Mouse (Mus musculus) liver, embryonic 13.5 days (tissue): ENCODE data around the gene Rtn4r. TPM values are rescaled to one million over a fixed set of nuclear protein-coding genes. Genes with fewer than 3 reads are reported as not detected.

Experiments used
- ATAC-seq: fragments of 200-750 bp; cut with Nextera tagmentation; 2 replicates; pipeline ENCODE4 v1.8.0; 2017; ENCODE audit warnings: low read depth, mild to moderate bottlenecking, moderate number of reproducible peaks, moderate library complexity
- DNase-seq: peaks from one replicate; pipeline ENCODE4 v3.0.0; 2022
- H3K27ac ChIP-seq: fragments of 300-500 bp; sonication (generic); 2 replicates; pipeline ENCODE4 v1.5.1; 2015; ENCODE audit warnings: moderate library complexity, mild to moderate bottlenecking, inconsistent platforms
- H3K27me3 ChIP-seq: fragments of 300-500 bp; sonication (generic); 2 replicates; pipeline ENCODE4 v1.6.1; 2015; ENCODE audit warnings: mild to moderate bottlenecking, inconsistent platforms
- H3K36me3 ChIP-seq: fragments of 300-500 bp; sonication (generic); 2 replicates; pipeline ENCODE4 v1.6.1; 2015; ENCODE audit warnings: mild to moderate bottlenecking, inconsistent platforms
- H3K4me1 ChIP-seq: fragments of 300-500 bp; sonication (generic); replicated peaks from 2 replicates; pipeline ENCODE4 v1.6.1; 2015; ENCODE audit warnings: inconsistent platforms
- H3K4me2 ChIP-seq: fragments of 300-500 bp; sonication (generic); 2 replicates; pipeline ENCODE4 v1.6.1; 2015; ENCODE audit warnings: inconsistent platforms, mild to moderate bottlenecking, moderate library complexity
- H3K4me3 ChIP-seq: fragments of 300-500 bp; sonication (generic); replicated peaks from 2 replicates; pipeline ENCODE4 v1.5.1; 2015; ENCODE audit warnings: mild to moderate bottlenecking, inconsistent platforms
- H3K9ac ChIP-seq: fragments of 300-500 bp; sonication (generic); 2 replicates; pipeline ENCODE4 v1.6.1; 2015; ENCODE audit warnings: mild to moderate bottlenecking, inconsistent platforms
- H3K9me3 ChIP-seq: fragments of 300-500 bp; sonication (generic); replicated peaks from 2 replicates; pipeline ENCODE4 v1.6.1; 2016; ENCODE audit warnings: inconsistent platforms
- WGBS: fragments of 180-500 bp; shearing (Covaris S2); methylation state at CpG from one replicate; pipeline ENCODE4 v1.1.7; 2015; ENCODE audit not compliant: insufficient replicate concordance; 5-methylcytosine and 5-hydroxymethylcytosine counted together
- polyA plus RNA-seq: library from polyadenylated mRNA; unstranded; fragments of >200 nt; fragmentation: Nextera tagmentation; extraction: Ambion mirVana; gene quantifications from 2 replicates; pipeline ENCODE4 v1.2.1, GENCODE M21; 2015

Gene Rtn4r
- polyA plus RNA-seq, 1 experiment from 2014 or later, result 0.33 TPM

DNA sequence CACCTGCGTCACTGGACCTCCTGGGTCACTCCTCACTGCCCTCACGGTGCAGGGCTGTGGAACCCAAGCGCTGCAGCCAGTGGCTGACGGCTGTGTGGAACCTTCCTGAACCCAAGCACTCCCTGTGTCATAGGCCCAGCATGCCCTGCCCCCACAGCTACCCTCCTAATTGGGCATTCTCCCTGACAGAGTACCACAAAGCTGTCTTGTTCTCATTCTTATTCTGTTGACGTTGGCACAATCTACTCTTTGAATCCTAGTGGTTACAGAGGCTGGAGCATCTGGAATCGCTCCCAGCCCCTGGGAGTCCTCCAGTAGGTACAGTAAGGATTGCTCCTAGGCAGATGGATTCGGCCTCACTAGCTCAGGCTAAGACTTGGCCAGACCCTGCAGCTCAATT is 33.1 kb downstream of the Rtn4r start:
- no peaks in the 10 kb centered on the region for H3K9me3 ChIP-seq
- H3K4me2 ChIP-seq, result no peak overlapping the region
- DNase-seq, result no peak
- H3K4me1 ChIP-seq, result peaks cover 30% of the 10 kb centered on the region; the same call in 1 of the 2 replicates
- H3K4me3 ChIP-seq, result no peak overlapping the region
- no peaks in the 10 kb centered on the region for H3K36me3 ChIP-seq
- ATAC-seq, result no peak
- 50% methylated on average over 7 of the region's 7 CpGs for WGBS
- no peaks in the 10 kb centered on the region for H3K27me3 ChIP-seq
- no peak overlapping the region for H3K9ac ChIP-seq
- H3K27ac ChIP-seq, result no peak overlapping the region

DNA sequence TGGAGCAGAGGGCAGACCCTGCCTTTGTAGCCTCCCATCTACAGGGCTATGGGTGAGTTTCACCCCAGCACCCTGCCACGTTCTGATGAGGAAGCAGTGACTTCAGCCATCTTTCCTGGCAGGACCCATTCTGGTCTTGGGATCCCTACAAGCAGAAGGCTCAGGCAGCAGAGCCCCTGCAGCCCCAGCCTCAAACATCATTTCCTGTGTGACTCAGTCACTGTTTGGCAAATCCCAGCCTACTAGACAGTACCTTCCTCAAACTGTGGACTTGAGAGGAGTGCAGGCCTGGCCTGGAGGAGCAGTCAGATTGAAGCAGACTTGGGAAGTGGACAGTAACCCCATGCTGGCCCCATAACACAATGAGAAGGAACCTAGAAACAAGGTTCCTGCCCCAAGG is 33.7 kb downstream of the Rtn4r start:
- Histone ChIP-seq H3K4me1 (peaks cover 28% of the 10 kb centered on the region; the same call in 1 of the 2 replicates), H3K4me3 (no peak overlapping the region), H3K4me2 (no peak overlapping the region), H3K27ac (no peak overlapping the region), H3K36me3 (no peaks in the 10 kb centered on the region), H3K9ac (no peak overlapping the region), H3K9me3 (no peaks in the 10 kb centered on the region), H3K27me3 (no peaks in the 10 kb centered on the region)
- no peak for DNase-seq
- 31% methylated on average over 1 of the region's 1 CpGs for WGBS
- no peak for ATAC-seq

DNA sequence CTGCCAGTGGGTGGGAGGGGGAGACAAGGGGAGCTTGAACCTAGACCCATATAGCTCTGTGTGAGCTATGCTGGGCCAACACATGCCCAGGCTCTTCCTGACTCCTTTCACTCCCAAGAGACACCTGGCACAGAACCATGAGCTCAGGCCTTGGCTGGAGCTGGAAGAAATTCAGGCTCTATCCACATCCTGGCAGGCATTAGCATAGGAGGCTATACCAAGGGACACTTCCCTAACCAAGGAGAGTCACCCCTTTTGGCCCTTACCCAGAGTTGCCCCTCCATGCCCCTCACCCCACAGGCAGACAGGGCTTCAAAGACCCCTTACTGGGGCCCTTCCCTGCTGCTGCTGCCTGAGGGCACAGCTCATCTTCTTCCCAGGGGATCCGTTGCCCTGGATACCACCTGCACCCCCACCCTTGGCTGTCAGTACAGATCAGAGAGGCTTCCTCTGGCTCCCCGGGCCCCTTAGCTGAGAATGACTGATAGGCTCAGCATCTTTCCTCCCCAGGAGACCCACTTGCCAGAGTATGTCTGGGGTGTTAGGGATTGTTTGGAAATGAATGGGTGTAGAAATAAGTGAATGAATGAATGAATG is 37.3 kb downstream of the Rtn4r start:
- Histone ChIP-seq H3K9me3 (no peaks in the 10 kb centered on the region), H3K36me3 (no peaks in the 10 kb centered on the region), H3K9ac (no peak overlapping the region), H3K4me2 (no peak overlapping the region), H3K27ac (no peak overlapping the region), H3K27me3 (no peaks in the 10 kb centered on the region), H3K4me3 (no peak overlapping the region), H3K4me1 (peaks cover 10% of the 10 kb centered on the region; the same call in 1 of the 2 replicates)
- WGBS, result 34% methylated on average over 2 of the region's 2 CpGs
- ATAC-seq, result no peak
- no peak for DNase-seq

DNA sequence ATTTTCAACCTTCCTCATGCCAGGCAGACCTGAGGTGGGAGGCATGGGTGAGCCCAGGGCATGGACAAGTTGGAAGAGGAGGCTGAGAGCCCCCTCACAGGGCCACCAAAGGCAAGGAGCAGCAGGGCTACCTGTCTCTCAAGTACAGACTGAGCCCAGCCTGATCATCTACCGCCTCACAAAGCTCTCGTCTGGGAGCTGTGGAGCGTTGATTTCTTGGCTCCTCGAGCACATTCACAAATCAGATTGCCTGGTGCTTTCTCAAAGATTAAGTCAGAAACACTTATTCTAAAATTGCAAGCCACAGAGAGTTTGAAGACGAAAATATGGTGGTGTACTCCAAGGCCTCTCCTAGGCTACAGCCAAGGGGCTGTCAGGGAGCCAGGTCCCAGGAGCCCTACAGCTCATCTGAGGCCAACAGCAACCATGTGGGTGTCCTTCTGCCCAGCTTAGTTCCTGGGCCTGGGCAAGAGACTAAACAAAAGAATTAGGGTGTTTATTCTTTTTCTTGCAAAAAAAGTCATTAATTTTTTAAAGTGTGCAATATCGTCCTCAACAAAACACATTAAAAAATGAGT is 39.3 kb downstream of the Rtn4r start:
- Histone ChIP-seq H3K4me2 (no peak overlapping the region), H3K27me3 (no peaks in the 10 kb centered on the region), H3K36me3 (no peaks in the 10 kb centered on the region), H3K4me3 (no peak overlapping the region), H3K9me3 (no peaks in the 10 kb centered on the region), H3K27ac (no peak overlapping the region), H3K4me1 (0 out of 2 replicates have a peak, but pooled peaks cover 3% of the 10 kb centered on the region), H3K9ac (no peak overlapping the region)
- WGBS, result 63% methylated on average over 6 of the region's 6 CpGs
- DNase-seq (no peak), ATAC-seq (no peak)

DNA sequence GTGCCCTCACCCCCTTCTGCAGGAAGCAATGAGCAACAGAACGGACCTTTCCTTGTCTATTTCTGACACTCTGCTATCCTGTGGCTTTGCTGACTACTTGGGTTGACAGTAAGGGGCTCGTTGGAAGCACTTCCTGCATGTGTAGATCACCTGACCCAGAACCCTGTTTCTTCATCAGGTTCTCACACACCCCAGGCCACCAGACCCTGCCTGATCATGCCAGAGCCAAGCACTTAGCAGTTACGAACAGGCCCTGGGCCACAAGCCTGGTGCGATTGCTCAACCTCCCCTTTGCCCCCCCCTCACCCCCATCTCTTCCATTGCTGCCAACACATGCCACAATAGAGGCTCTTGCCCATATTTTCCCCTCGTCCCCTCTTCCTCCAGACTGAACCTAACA is 41.7 kb downstream of the Rtn4r start:
- Histone ChIP-seq H3K4me1 (no peaks in the 10 kb centered on the region), H3K27ac (no peak overlapping the region), H3K4me3 (no peak overlapping the region), H3K27me3 (no peaks in the 10 kb centered on the region), H3K4me2 (no peak overlapping the region), H3K9me3 (no peaks in the 10 kb centered on the region), H3K36me3 (no peaks in the 10 kb centered on the region), H3K9ac (no peak overlapping the region)
- ATAC-seq (no peak), DNase-seq (no peak)
- 39% methylated on average over 5 of the region's 5 CpGs for WGBS

DNA sequence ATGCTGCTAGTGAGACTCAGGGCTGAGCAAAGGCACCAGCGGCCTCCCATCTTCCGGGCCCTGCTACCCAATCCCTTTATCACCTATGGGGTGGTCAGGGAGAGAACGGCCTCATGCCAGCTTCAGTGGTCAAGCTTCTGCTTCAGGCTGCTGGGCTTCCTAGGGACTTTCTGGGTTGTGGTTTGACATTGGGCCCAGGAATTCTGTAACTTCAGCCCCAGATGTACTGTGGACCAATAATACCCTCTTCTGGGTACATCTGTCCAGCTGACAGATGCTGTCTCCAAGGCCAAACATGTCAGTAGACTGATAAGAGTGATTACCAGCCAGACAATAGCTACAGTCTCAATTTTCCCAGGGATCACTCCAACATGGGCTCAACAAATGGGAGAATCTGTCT is 42.3 kb downstream of the Rtn4r start:
- Histone ChIP-seq H3K36me3 (no peaks in the 10 kb centered on the region), H3K27ac (no peak overlapping the region), H3K9ac (no peak overlapping the region), H3K9me3 (no peaks in the 10 kb centered on the region), H3K4me2 (no peak overlapping the region), H3K4me1 (no peaks in the 10 kb centered on the region), H3K4me3 (no peak overlapping the region), H3K27me3 (no peaks in the 10 kb centered on the region)
- DNase-seq (no peak), ATAC-seq (no peak)
- WGBS, result 77% methylated on average over 3 of the region's 3 CpGs

DNA sequence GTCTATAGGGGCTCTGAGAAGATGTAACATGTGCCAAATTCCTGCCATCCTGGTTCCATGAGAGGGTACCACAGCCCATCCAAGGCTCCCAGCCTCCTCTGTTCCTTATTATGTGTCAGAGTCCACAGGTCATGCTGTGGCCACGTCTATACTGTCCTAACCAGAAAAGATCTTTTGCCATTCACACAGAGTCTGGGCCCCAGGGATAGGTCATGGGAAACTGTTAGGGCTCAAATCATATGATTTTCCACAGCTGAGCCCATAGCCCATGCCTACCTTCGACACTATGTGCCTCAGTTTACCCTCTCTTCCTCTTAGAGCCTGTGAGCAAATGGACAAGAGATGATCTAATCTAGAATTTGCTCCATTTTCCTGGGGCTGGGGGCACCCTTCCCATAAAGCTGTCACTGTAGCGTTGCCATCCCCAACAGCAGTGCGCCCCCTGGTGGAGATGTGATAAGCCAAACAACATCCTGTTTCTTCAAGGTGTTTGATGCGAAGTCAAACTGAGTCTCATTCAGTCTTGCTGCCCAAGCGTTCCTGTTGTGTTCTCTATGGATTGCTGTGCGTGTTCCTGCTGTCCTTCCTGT is 44.9 kb downstream of the Rtn4r start:
- Histone ChIP-seq H3K4me3 (no peak overlapping the region), H3K9me3 (no peaks in the 10 kb centered on the region), H3K36me3 (no peaks in the 10 kb centered on the region), H3K27ac (no peak overlapping the region), H3K4me1 (peaks cover 15% of the 10 kb centered on the region; the same call in 1 of the 2 replicates), H3K4me2 (no peak overlapping the region), H3K27me3 (no peaks in the 10 kb centered on the region), H3K9ac (no peak overlapping the region)
- WGBS, result 5% methylated on average over 7 of the region's 7 CpGs
- DNase-seq, result peak; percentile 26
- ATAC-seq, result no peak

DNA sequence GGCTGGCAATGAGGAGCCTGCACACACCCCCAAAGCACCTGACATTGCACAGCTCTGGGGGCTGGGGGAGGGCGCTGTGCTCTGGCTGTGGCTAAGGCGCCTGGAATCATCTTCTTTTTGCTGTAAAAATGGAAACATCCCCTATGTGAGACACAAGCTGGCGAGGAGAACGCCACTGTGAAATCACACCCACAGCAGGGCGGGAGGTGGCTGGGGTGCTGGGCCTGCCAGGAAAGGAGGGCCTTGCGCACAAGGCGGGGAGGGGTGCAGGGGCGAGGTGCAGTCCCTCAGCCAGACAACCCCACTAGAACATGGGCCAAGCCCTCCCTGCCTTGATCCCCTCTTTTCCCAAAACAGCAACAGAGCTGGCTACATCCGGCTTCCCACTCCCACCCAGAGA is 45.8 kb downstream of the Rtn4r start:
- DNase-seq (no peak), ATAC-seq (no peak)
- 75% methylated on average over 9 of the region's 9 CpGs for WGBS
- Histone ChIP-seq H3K9ac (no peak overlapping the region), H3K4me1 (peaks cover 15% of the 10 kb centered on the region; the same call in 1 of the 2 replicates), H3K36me3 (no peaks in the 10 kb centered on the region), H3K27me3 (no peaks in the 10 kb centered on the region), H3K4me2 (no peak overlapping the region), H3K27ac (no peak overlapping the region), H3K9me3 (no peaks in the 10 kb centered on the region), H3K4me3 (no peak overlapping the region)

DNA sequence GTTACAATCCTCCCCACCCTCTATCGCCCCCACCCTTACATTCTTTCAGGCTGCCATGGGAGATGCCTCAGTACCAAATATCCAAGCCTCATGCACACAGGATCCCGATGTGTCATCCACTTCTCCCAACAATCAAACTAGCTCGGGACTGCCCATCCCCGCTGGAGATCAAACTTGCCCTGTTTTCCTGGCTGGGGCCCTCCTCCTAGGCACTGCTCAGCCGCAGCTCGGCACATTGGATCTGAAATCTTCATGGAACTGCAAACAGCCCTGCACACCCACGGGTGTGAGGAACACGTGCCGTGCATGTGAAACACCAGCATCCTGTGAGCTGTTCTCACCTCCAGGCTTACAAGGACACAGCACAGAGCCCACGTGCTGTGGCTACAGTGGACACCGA is 46.3 kb downstream of the Rtn4r start:
- H3K27me3 ChIP-seq, result no peaks in the 10 kb centered on the region
- no peaks in the 10 kb centered on the region for H3K36me3 ChIP-seq
- ATAC-seq, result no peak
- no peak overlapping the region for H3K9ac ChIP-seq
- no peak overlapping the region for H3K27ac ChIP-seq
- H3K4me3 ChIP-seq, result no peak overlapping the region
- H3K9me3 ChIP-seq, result no peaks in the 10 kb centered on the region
- no peak for DNase-seq
- 71% methylated on average over 11 of the region's 11 CpGs for WGBS
- H3K4me2 ChIP-seq, result no peak overlapping the region
- peaks cover 16% of the 10 kb centered on the region; the same call in 1 of the 2 replicates for H3K4me1 ChIP-seq

DNA sequence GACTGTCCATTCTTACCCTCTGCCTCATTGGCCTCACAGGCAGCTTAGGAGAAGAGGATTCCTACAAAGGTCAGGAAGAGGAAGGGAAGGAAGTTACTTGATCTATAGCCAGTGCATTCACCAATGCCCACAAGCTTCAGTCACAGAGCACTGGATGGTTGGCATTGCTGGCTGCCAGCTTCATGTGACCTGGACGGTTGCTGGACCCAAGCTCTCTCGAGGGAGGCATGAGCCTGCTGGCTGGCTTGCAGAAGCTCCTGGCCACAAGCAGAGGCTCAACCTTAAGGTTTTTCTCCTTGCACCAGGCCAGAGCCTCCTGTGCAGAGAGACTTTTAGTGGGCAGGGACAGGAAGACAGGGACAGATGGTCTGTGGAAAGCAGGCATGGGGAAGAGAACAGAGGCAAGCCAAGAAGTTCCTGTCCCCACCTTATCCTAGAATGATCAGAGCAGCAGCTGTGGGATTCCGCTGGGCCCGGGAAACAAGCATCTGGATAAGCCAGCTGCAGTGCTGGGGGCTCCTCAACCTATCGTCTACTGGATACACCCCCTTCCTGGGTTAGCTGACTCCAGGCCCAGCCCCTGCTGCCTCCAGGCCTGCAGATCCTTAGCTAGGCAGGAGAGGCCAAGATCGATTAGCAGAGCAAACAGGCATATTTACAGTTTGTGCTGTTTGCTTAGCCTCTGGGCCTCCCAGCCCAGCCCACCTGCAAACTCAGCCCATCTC is 48.5 kb downstream of the Rtn4r start:
- DNase-seq (peak; percentile 10), ATAC-seq (peak; percentile 76)
- H3K4me1 ChIP-seq, result peaks cover 18% of the 10 kb centered on the region; the same call in 1 of the 2 replicates
- H3K4me2 ChIP-seq, result no peak overlapping the region
- H3K9ac ChIP-seq, result no peak overlapping the region
- no peak overlapping the region for H3K27ac ChIP-seq
- WGBS, result 19% methylated on average over 6 of the region's 6 CpGs
- H3K27me3 ChIP-seq, result no peaks in the 10 kb centered on the region
- H3K9me3 ChIP-seq, result no peaks in the 10 kb centered on the region
- H3K4me3 ChIP-seq, result no peak overlapping the region
- H3K36me3 ChIP-seq, result no peaks in the 10 kb centered on the region

DNA sequence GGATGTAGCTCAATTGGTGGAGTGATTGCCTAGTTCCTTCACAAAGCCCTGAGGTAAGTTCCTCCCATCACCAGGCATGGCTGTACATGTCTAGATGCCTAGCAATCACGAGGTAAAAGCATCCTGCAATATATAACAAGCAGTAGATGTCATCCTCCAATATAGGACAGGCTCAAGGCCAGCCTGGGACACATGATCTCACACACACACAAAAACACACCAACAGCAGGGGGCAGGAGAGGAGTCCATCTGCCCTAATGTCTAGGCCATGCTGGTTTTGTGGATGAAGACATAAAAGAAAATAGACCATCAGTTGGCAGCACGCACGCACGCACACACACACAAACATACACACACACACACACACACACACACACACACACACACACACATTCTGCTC is 49.3 kb downstream of the Rtn4r start:
- Histone ChIP-seq H3K27ac (no peak overlapping the region), H3K36me3 (no peaks in the 10 kb centered on the region), H3K4me3 (no peak overlapping the region), H3K4me2 (no peak overlapping the region), H3K9ac (no peak overlapping the region), H3K9me3 (no peaks in the 10 kb centered on the region), H3K4me1 (peaks cover 18% of the 10 kb centered on the region; the same call in 1 of the 2 replicates), H3K27me3 (no peaks in the 10 kb centered on the region)
- WGBS, result 69% methylated on average over 4 of the region's 4 CpGs
- DNase-seq (no peak), ATAC-seq (peak; percentile 24; the same call in 1 of the 2 replicates)
